Mouse (Mus musculus): ENCODE measurements around the gene Actr5. TPM values are rescaled to one million over a fixed set of nuclear protein-coding genes. Genes with fewer than 3 reads are reported as not detected.
A peak's percentile ranks its signal among the peaks of the same experiment; 100 is the strongest.

The Actr5 gene
- total RNA-seq, 2 experiments from 2014 or later = 0.84 to 4.2 TPM

- ATAC-seq (replicated peaks; ENCODE audit: low FRiP score, poor library complexity, severe bottlenecking) = peak; percentile 64
Observed at GRCm38 (mm10) chr2:158613541-158614417, 10.9 kb upstream of the Actr5 start.

GRCm38 (mm10) chr2:158614418-158614955, 10.2 kb upstream of the Actr5 start:
- no peak for ATAC-seq (replicated peaks; ENCODE audit: low FRiP score, poor library complexity, severe bottlenecking)

- ATAC-seq (replicated peaks; ENCODE audit: low FRiP score, poor library complexity, severe bottlenecking) = no peak
Observed at GRCm38 (mm10) chr2:158615161-158615680, 9.5 kb upstream of the Actr5 start.

- ATAC-seq (replicated peaks; ENCODE audit: low FRiP score, poor library complexity, severe bottlenecking) = no peak
Observed at GRCm38 (mm10) chr2:158615702-158616101, 9.0 kb upstream of the Actr5 start.

- no peak for ATAC-seq (replicated peaks; ENCODE audit: low FRiP score, poor library complexity, severe bottlenecking)
Observed at GRCm38 (mm10) chr2:158616296-158616695, 8.4 kb upstream of the Actr5 start.

- ATAC-seq (replicated peaks; ENCODE audit: low FRiP score, poor library complexity, severe bottlenecking) = no peak
Observed at GRCm38 (mm10) chr2:158616790-158617189, 7.9 kb upstream of the Actr5 start.

GRCm38 (mm10) chr2:158625231-158625630, 543 bp downstream of the Actr5 start:
- no peak for ATAC-seq (replicated peaks; ENCODE audit: low FRiP score, poor library complexity, severe bottlenecking)

GRCm38 (mm10) chr2:158625697-158626096, 1.0 kb downstream of the Actr5 start:
- ATAC-seq (replicated peaks; ENCODE audit: low FRiP score, poor library complexity, severe bottlenecking) = no peak

- no peak for ATAC-seq (replicated peaks; ENCODE audit: low FRiP score, poor library complexity, severe bottlenecking)
Observed at GRCm38 (mm10) chr2:158628858-158629257, 4.2 kb downstream of the Actr5 start.

GRCm38 (mm10) chr2:158629414-158629813, 4.7 kb downstream of the Actr5 start:
- ATAC-seq (replicated peaks; ENCODE audit: low FRiP score, poor library complexity, severe bottlenecking) = no peak

- no peak for ATAC-seq (replicated peaks; ENCODE audit: low FRiP score, poor library complexity, severe bottlenecking)
Observed at GRCm38 (mm10) chr2:158631873-158632272, 7.2 kb downstream of the Actr5 start.

GRCm38 (mm10) chr2:158641869-158642268, 17.2 kb downstream of the Actr5 start:
- ATAC-seq (replicated peaks; ENCODE audit: low FRiP score, poor library complexity, severe bottlenecking) = peak; percentile 67; the same call in 1 of the 2 replicates

GRCm38 (mm10) chr2:158642587-158642986, 17.9 kb downstream of the Actr5 start:
- no peak for ATAC-seq (replicated peaks; ENCODE audit: low FRiP score, poor library complexity, severe bottlenecking)

- ATAC-seq (replicated peaks; ENCODE audit: low FRiP score, poor library complexity, severe bottlenecking) = no peak
Observed at GRCm38 (mm10) chr2:158643791-158644190, 19.1 kb downstream of the Actr5 start.

GRCm38 (mm10) chr2:158651159-158651908, 26.6 kb downstream of the Actr5 start:
- ATAC-seq (replicated peaks; ENCODE audit: low FRiP score, poor library complexity, severe bottlenecking) = no peak

GRCm38 (mm10) chr2:158652985-158653384, 28.3 kb downstream of the Actr5 start:
- ATAC-seq (replicated peaks; ENCODE audit: low FRiP score, poor library complexity, severe bottlenecking) = peak; percentile 70

GRCm38 (mm10) chr2:158654717-158655116, 30.0 kb downstream of the Actr5 start:
- no peak for ATAC-seq (replicated peaks; ENCODE audit: low FRiP score, poor library complexity, severe bottlenecking)

- no peak for ATAC-seq (replicated peaks; ENCODE audit: low FRiP score, poor library complexity, severe bottlenecking)
Observed at GRCm38 (mm10) chr2:158655806-158656205, 31.1 kb downstream of the Actr5 start.

GRCm38 (mm10) chr2:158658822-158659221, 34.1 kb downstream of the Actr5 start:
- no peak for ATAC-seq (replicated peaks; ENCODE audit: low FRiP score, poor library complexity, severe bottlenecking)

- ATAC-seq (replicated peaks; ENCODE audit: low FRiP score, poor library complexity, severe bottlenecking) = no peak
Observed at GRCm38 (mm10) chr2:158659346-158659745, 34.7 kb downstream of the Actr5 start.

Measured in erythroid progenitor cell, adult 5-6 weeks (primary cell).